8 mouse cellular contexts compared by ENCODE assay signal in the genomic region with DNA sequence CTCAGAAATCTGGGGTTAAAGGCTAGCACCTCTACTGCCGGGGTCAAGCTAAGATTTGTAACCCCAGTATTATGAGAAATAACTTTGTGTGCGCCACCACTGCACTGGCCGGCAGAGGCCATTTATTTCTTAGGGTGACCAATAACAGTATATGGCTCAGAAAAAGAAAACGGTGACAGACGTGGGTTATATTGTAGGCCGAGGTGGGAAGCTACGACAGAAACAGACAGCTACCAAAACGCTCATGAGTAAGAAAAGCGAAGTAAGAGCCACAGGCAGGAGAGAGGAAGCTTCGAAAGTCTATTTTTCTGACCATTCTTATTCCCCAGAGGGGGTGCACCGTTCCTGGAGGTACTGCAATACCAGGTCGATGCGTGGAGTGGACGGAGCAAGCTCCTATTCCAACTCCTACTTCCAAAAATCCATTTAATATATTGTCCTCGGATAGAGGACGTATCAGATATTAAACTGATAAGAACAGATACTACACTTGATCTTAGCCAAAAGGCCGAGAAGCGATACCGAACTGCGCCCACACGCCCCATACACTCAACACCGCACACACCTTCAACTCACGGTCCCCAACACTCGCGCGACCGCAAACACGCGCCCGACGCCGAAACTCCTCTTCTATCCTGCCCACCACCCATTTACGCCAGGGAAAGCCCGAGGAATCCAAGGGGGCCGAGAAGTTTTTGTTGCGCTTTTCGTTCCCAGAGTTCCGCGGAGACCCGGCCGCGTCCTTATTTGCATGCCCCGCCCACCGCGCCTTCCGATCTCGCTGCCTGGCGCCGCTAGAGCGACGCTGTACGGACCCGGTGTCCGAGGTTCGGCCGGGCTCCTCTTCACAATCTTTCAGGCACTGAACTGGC. TPM values are rescaled to one million over a fixed set of nuclear protein-coding genes. Genes with fewer than 3 reads are reported as not detected.
DNase-seq lines count a peak whose midpoint lies in the region; ATAC-seq and TF ChIP-seq lines count a peak whose summit lies in the region.
"Not testable (repeated sequence)": the region's sequence is repeated elsewhere in the genome, so short reads cannot be mapped to it uniquely, and the experiment has no call there.

No protein-coding gene starts in this region.

- under 1% methylated on average over 44 of the region's 56 CpGs for WGBS in forebrain, embryonic 13.5 days
- under 1% methylated on average over 43 of the region's 56 CpGs for WGBS in heart, postnatal 0 days
- WGBS in liver, embryonic 14.5 days (ENCODE audit: insufficient replicate concordance) = under 1% methylated on average over 41 of the region's 56 CpGs

- peak overlapping the region; percentile 51 for H3K4me2 ChIP-seq in forebrain, embryonic 13.5 days
- H3K4me2 ChIP-seq in heart, postnatal 0 days (ENCODE audit: low read depth, low read length) = peak overlapping the region; percentile 51
- H3K4me2 ChIP-seq in liver, embryonic 14.5 days (ENCODE audit: low read depth) = peak overlapping the region; percentile 63

- peak; percentile 64; the same call in 1 of the 2 replicates for TF ChIP-seq EP300 in heart, postnatal 0 days (IDR thresholded peaks at IDR 0.05; ENCODE audit: low read depth)
- TF ChIP-seq EP300 in liver, embryonic 14.5 days (IDR thresholded peaks at IDR 0.05; ENCODE audit: low read depth) = peak; percentile 27

- peak; percentile 82 for ATAC-seq in forebrain, embryonic 13.5 days
- ATAC-seq in heart, postnatal 0 days (ENCODE audit: insufficient read depth, low read depth) = peak; percentile 70
- peak; percentile 78 for ATAC-seq in liver, embryonic 14.5 days (ENCODE audit: insufficient read depth)

- H3K4me3 ChIP-seq in forebrain, embryonic 13.5 days = peak overlapping the region; percentile 25
- H3K4me3 ChIP-seq in heart, postnatal 0 days (ENCODE audit: low read depth, low read length) = peak overlapping the region; percentile 35
- peak overlapping the region; percentile 39 to 57; a peak in 3 of 4 replicates for H3K4me3 ChIP-seq in liver, embryonic 14.5 days (ENCODE audit: insufficient read depth in 1 of 2, low read depth in 2 of 2, low read length in 2 of 2)

- H3K9me3 ChIP-seq in forebrain, embryonic 13.5 days (replicated peaks); heart, postnatal 0 days (replicated peaks; ENCODE audit: control insufficient read depth, low read length); liver, embryonic 14.5 days (ENCODE audit: control insufficient read depth, low read length): not testable (repeated sequence)

- peak overlapping the region; percentile 65 for H3K9ac ChIP-seq in forebrain, embryonic 13.5 days
- peak overlapping the region; percentile 63; the same call in 1 of the 2 replicates for H3K9ac ChIP-seq in heart, postnatal 0 days (replicated peaks; ENCODE audit: low read depth, low read length)
- peak overlapping the region; percentile 77 for H3K9ac ChIP-seq in liver, embryonic 14.5 days (replicated peaks)

- not testable (repeated sequence) for H3K27me3 ChIP-seq in forebrain, embryonic 13.5 days; heart, postnatal 0 days (ENCODE audit: control insufficient read depth, insufficient read depth, low read length); liver, embryonic 14.5 days (ENCODE audit: control insufficient read depth, insufficient read depth, low read length); splenic B cell, adult 2 months (ENCODE audit: control insufficient read depth, insufficient read depth, low read length, poor library complexity, severe bottlenecking)

- peak; percentile 87 for DNase-seq in CD4-positive helper T cell, adult 2 months (ENCODE audit: low read depth, low spot score)
- peak; percentile 71 for DNase-seq in cerebellum, adult 11 months
- peak; percentile 52 for DNase-seq in heart, postnatal 0 days (ENCODE audit: low spot score)
- peak; percentile 65 to 83 for DNase-seq in kidney, postnatal 25 days
- DNase-seq in liver, embryonic 14.5 days (ENCODE audit: low read depth in 3 of 3, low spot score in 3 of 3) = peak in 2 of 3 experiments; percentile 63 to 64
- peak; percentile 78 for DNase-seq in neural tube, embryonic 10.5 days (ENCODE audit: extremely low spot score, low spot score)
- DNase-seq in splenic B cell, adult 2 months (ENCODE audit: low read depth, low spot score) = peak; percentile 84

- H3K4me1 ChIP-seq in forebrain, embryonic 13.5 days = peaks cover 14% of the 10 kb centered on the region; the same call in 1 of the 2 replicates
- not testable (repeated sequence) for H3K4me1 ChIP-seq in heart, postnatal 0 days (ENCODE audit: control insufficient read depth, insufficient read depth); liver, embryonic 14.5 days (replicated peaks; ENCODE audit: control insufficient read depth in 2 of 2, insufficient read depth in 2 of 2, low read length in 1 of 2)

- TF ChIP-seq CTCF in heart, postnatal 0 days (IDR thresholded peaks at IDR 0.05; ENCODE audit: low read depth); liver, embryonic 14.5 days (IDR thresholded peaks at IDR 0.05; ENCODE audit: low read depth): not testable (repeated sequence)

- peak overlapping the region; percentile 89 for H3K27ac ChIP-seq in forebrain, embryonic 13.5 days
- peak overlapping the region; percentile 95 for H3K27ac ChIP-seq in heart, postnatal 0 days (ENCODE audit: low read depth)
- H3K27ac ChIP-seq in liver, embryonic 14.5 days = peak overlapping the region; percentile 75

- not testable (repeated sequence) for H3K36me3 ChIP-seq in forebrain, embryonic 13.5 days (ENCODE audit: poor library complexity, severe bottlenecking); heart, postnatal 0 days (replicated peaks; ENCODE audit: control insufficient read depth, insufficient read depth, low read length); liver, embryonic 14.5 days (replicated peaks; ENCODE audit: control insufficient read depth, insufficient read depth, low read depth); splenic B cell, adult 2 months (ENCODE audit: control insufficient read depth, insufficient read depth, low read length, poor library complexity, severe bottlenecking)

RNA-seq across cellular contexts. Expression of gene Rdm1, which starts 18.7 kb away (rescaled TPM):
- 48.9 and 52.6 TPM in 2 replicates for polyA plus RNA-seq in forebrain, embryonic 13.5 days (2015; fragmentation: Nextera tagmentation; extraction: Ambion mirVana)
- 44.1 and 44.5 TPM in 2 replicates for total RNA-seq in heart, postnatal 0 days (2014; rRNA removed; ENCODE audit: low replicate concordance)
- 38.1 and 40.4 TPM in 2 replicates for polyA plus RNA-seq in heart, postnatal 0 days (2015; fragmentation: Nextera tagmentation; extraction: Ambion mirVana)
- 3.8 and 5.7 TPM in 2 replicates for polyA plus RNA-seq in liver, embryonic 14.5 days (2012; rRNA removed)
- polyA plus RNA-seq in liver, embryonic 14.5 days (2014; fragmentation: Nextera tagmentation; extraction: Ambion mirVana) = 9.4 and 10.4 TPM in 2 replicates

RNA-seq across cellular contexts. Expression of gene Arl4d, which starts 19.7 kb away (rescaled TPM):
- polyA plus RNA-seq in forebrain, embryonic 13.5 days (2015; fragmentation: Nextera tagmentation; extraction: Ambion mirVana) = 32.5 and 40.6 TPM in 2 replicates
- total RNA-seq in heart, postnatal 0 days (2014; rRNA removed; ENCODE audit: low replicate concordance) = 8.1 and 12.2 TPM in 2 replicates
- polyA plus RNA-seq in heart, postnatal 0 days (2015; fragmentation: Nextera tagmentation; extraction: Ambion mirVana) = 9.9 and 11.3 TPM in 2 replicates
- polyA plus RNA-seq in liver, embryonic 14.5 days (2012; rRNA removed) = 0.48 and 0.84 TPM in 2 replicates
- 0.46 and 0.72 TPM in 2 replicates for polyA plus RNA-seq in liver, embryonic 14.5 days (2014; fragmentation: Nextera tagmentation; extraction: Ambion mirVana)

RNA-seq across cellular contexts. Expression of gene Gm11634, which starts 46.6 kb away (rescaled TPM):
- polyA plus RNA-seq in forebrain, embryonic 13.5 days (2015; fragmentation: Nextera tagmentation; extraction: Ambion mirVana) = not detected in 2 replicates
- total RNA-seq in heart, postnatal 0 days (2014; rRNA removed; ENCODE audit: low replicate concordance) = not detected in 2 replicates
- not detected in 2 replicates for polyA plus RNA-seq in heart, postnatal 0 days (2015; fragmentation: Nextera tagmentation; extraction: Ambion mirVana)
- polyA plus RNA-seq in liver, embryonic 14.5 days (2012; rRNA removed) = not detected in 2 replicates
- polyA plus RNA-seq in liver, embryonic 14.5 days (2014; fragmentation: Nextera tagmentation; extraction: Ambion mirVana) = not detected in 2 replicates

Comparison
In these comparisons a context has a peak if more than half of its experiments do, and no peak if none do; other contexts are left out.
1. Peak in every context shown above with its lines: DNase-seq, ATAC-seq, H3K4me3 ChIP-seq and H3K27ac ChIP-seq.